18 mouse cellular contexts compared by ENCODE assay signal in genomic region chr15:96493573-96493972, GRCm38 (mm10).
"Had no signal": no experiment of that assay in that cellular context is flagged by ENCODE, and none has a peak within 500 bp of the region (broad histone marks: within the 10 kb centered on the region; RNA-seq: fewer than 3 reads in every experiment).

No protein-coding gene starts in this region.

- H3K9me3 ChIP-seq: midbrain, embryonic 12.5 days; neural tube, embryonic 15.5 days had no signal

- H3K36me3 ChIP-seq: midbrain, embryonic 10.5 days; midbrain, embryonic 12.5 days; neural tube, embryonic 13.5 days; neural tube, embryonic 15.5 days had no signal

- DNase-seq: lung, adult 18-20 months; lung, embryonic 14.5 days; lung, postnatal 10 days; lung, postnatal 4 days; midbrain, embryonic 14.5 days; retina, postnatal 1 day; right cerebral cortex, adult 18-20 months; right cerebral cortex, postnatal 25 days; right cerebral cortex, postnatal 4 days; spleen, adult 18-20 months; thymus, adult 18-20 months; thymus, postnatal 14 days; thymus, postnatal 36 days had no signal

- H3K27me3 ChIP-seq: midbrain, embryonic 12.5 days; neural tube, embryonic 13.5 days; neural tube, embryonic 15.5 days had no signal

- H3K9ac ChIP-seq: lung, embryonic 14.5 days; midbrain, embryonic 12.5 days; neural tube, embryonic 13.5 days; neural tube, embryonic 15.5 days had no signal

- H3K27ac ChIP-seq: midbrain, embryonic 10.5 days; midbrain, embryonic 12.5 days; neural tube, embryonic 13.5 days; neural tube, embryonic 15.5 days had no signal

- H3K4me3 ChIP-seq: midbrain, embryonic 10.5 days; midbrain, embryonic 12.5 days; myocyte; neural tube, embryonic 13.5 days; neural tube, embryonic 15.5 days had no signal
